Comparison of ENCODE assay signal across 8 mouse cellular contexts in the genomic region with DNA sequence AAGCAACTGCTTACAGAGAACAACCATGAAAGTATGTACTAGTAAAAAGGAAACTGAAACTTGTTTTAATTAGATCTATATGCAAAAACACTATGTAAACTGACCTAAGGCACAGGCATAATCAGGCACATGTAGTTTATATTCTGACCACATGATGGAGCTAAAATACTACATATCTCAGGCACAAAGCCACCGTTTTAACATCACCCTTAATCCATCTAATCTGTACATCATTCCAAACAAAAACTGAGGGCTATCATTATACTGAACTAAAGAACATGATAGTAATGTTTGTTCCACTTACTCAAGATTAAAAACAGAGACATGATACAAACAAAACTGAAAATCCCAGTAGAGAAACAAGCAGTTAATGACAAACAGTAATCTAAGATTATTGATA. TPM values are rescaled to one million over a fixed set of nuclear protein-coding genes. Genes with fewer than 3 reads are reported as not detected.
DNase-seq lines count a peak whose midpoint lies in the region; ATAC-seq lines count a peak whose summit lies in the region.

No protein-coding gene starts in this region.

- WGBS in heart, embryonic 11.5 days (ENCODE audit: insufficient replicate concordance): 16% methylated on average over 1 of the region's 1 CpGs
- WGBS in midbrain, embryonic 11.5 days: 24% methylated on average over 1 of the region's 1 CpGs
- 0% methylated on average over 1 of the region's 1 CpGs for WGBS in midbrain, embryonic 16.5 days

- no peaks in the 10 kb centered on the region; the same call in 1 of the 2 replicates for H3K36me3 ChIP-seq in heart, embryonic 11.5 days (ENCODE audit: control insufficient read depth, insufficient read depth, low read length)
- H3K36me3 ChIP-seq in midbrain, embryonic 11.5 days (ENCODE audit: control insufficient read depth, insufficient read depth, low read length): no peaks in the 10 kb centered on the region; the same call in 1 of the 2 replicates
- peaks cover 2% of the 10 kb centered on the region; the same call in 1 of the 2 replicates for H3K36me3 ChIP-seq in midbrain, embryonic 16.5 days (ENCODE audit: control insufficient read depth, insufficient read depth, low read length)

- H3K4me2 ChIP-seq in heart, embryonic 11.5 days: no peak overlapping the region
- no peak overlapping the region for H3K4me2 ChIP-seq in midbrain, embryonic 11.5 days
- no peak overlapping the region for H3K4me2 ChIP-seq in midbrain, embryonic 16.5 days (ENCODE audit: low read length)

- H3K27me3 ChIP-seq in heart, embryonic 11.5 days (ENCODE audit: control insufficient read depth, insufficient read depth, low read length): no peaks in the 10 kb centered on the region
- H3K27me3 ChIP-seq in midbrain, embryonic 11.5 days (ENCODE audit: control insufficient read depth, insufficient read depth, low read length): no peaks in the 10 kb centered on the region
- H3K27me3 ChIP-seq in midbrain, embryonic 16.5 days (ENCODE audit: control insufficient read depth, insufficient read depth, low read depth, low read length): no peaks in the 10 kb centered on the region

- H3K27ac ChIP-seq in heart, embryonic 11.5 days (ENCODE audit: low read depth, low read length): no peak overlapping the region
- no peak overlapping the region for H3K27ac ChIP-seq in midbrain, embryonic 11.5 days (ENCODE audit: low read depth, low read length)
- H3K27ac ChIP-seq in midbrain, embryonic 16.5 days (ENCODE audit: low read length): no peak overlapping the region

- peak; percentile 11 to 61 for DNase-seq in heart, adult 18-20 months
- DNase-seq in midbrain, embryonic 11.5 days (ENCODE audit: low spot score, missing footprints): peak; percentile 92
- DNase-seq in naive thymus-derived CD4-positive, alpha-beta T cell, adult 2 months (ENCODE audit: low read depth): peak; percentile 85
- no peak for DNase-seq in adrenal gland, postnatal 10 days
- DNase-seq in thymus, postnatal 25 days: no peak

- no peak overlapping the region for H3K9ac ChIP-seq in heart, embryonic 11.5 days (ENCODE audit: low read depth, low read length)
- H3K9ac ChIP-seq in midbrain, embryonic 11.5 days (ENCODE audit: low read length): no peak overlapping the region
- H3K9ac ChIP-seq in midbrain, embryonic 16.5 days (ENCODE audit: low read depth, low read length): no peak overlapping the region

- H3K9me3 ChIP-seq in heart, embryonic 11.5 days (replicated peaks; ENCODE audit: control insufficient read depth, low read length): no peaks in the 10 kb centered on the region
- H3K9me3 ChIP-seq in midbrain, embryonic 11.5 days (ENCODE audit: control insufficient read depth, low read length): no peaks in the 10 kb centered on the region
- no peaks in the 10 kb centered on the region for H3K9me3 ChIP-seq in midbrain, embryonic 16.5 days (replicated peaks; ENCODE audit: control insufficient read depth, low read length, poor library complexity, severe bottlenecking)

- no peak for ATAC-seq in heart, embryonic 11.5 days (replicated peaks; ENCODE audit: insufficient number of reproducible peaks, low FRiP score, low TSS enrichment)
- no peak for ATAC-seq in midbrain, embryonic 11.5 days (ENCODE audit: low FRiP score)
- no peak for ATAC-seq in midbrain, embryonic 16.5 days
- ATAC-seq in erythroid progenitor cell, adult 5-6 weeks (replicated peaks; ENCODE audit: low FRiP score, poor library complexity, severe bottlenecking): peak; percentile 74

- H3K4me1 ChIP-seq in heart, embryonic 11.5 days (ENCODE audit: control insufficient read depth, insufficient read depth, low read length): peaks cover 4% of the 10 kb centered on the region; the same call in 1 of the 2 replicates
- no peaks in the 10 kb centered on the region for H3K4me1 ChIP-seq in midbrain, embryonic 11.5 days (ENCODE audit: control insufficient read depth, insufficient read depth, low read length)
- H3K4me1 ChIP-seq in midbrain, embryonic 16.5 days (ENCODE audit: control insufficient read depth, insufficient read depth, low read length): peaks cover 3% of the 10 kb centered on the region; the same call in 1 of the 2 replicates

- H3K4me3 ChIP-seq in heart, embryonic 11.5 days (ENCODE audit: low read depth, low read length): no peak overlapping the region
- H3K4me3 ChIP-seq in midbrain, embryonic 11.5 days (ENCODE audit: low read depth, low read length): no peak overlapping the region
- no peak overlapping the region for H3K4me3 ChIP-seq in midbrain, embryonic 16.5 days (ENCODE audit: low read depth, low read length)

RNA-seq across cellular contexts. Expression of gene Gpbp1, which starts 28.5 kb away (rescaled TPM):
- total RNA-seq in heart, adult 18-20 months (2021): 10 to 100 TPM; 49.8 to 58.4 TPM
- 63.6 and 71.4 TPM in 2 replicates for polyA plus RNA-seq in heart, embryonic 11.5 days (2014; fragmentation: Nextera tagmentation; extraction: Ambion mirVana)
- polyA plus RNA-seq in midbrain, embryonic 11.5 days (2014; fragmentation: Nextera tagmentation; extraction: Ambion mirVana): 153 and 159 TPM in 2 replicates
- 93.6 and 99.2 TPM in 2 replicates for polyA plus RNA-seq in midbrain, embryonic 16.5 days (2015; fragmentation: Nextera tagmentation; extraction: Ambion mirVana)
- 108 and 133 TPM in 2 replicates for total RNA-seq in erythroid progenitor cell, adult 5-6 weeks (2015; ENCODE audit: low replicate concordance)
- 164 and 201 TPM in 2 replicates for total RNA-seq in erythroid progenitor cell, adult 5-6 weeks (2017; ENCODE audit: low replicate concordance)
- 10 to 100 TPM; 68.7 to 69.8 TPM for total RNA-seq in adrenal gland, postnatal 10 days (2021)

Comparison
In these comparisons a context has a peak if more than half of its experiments do, and no peak if none do; other contexts are left out.
1. DNase-seq: peak in heart, adult 18-20 months (2 of 2), midbrain, embryonic 11.5 days (single experiment) and naive thymus-derived CD4-positive, alpha-beta T cell, adult 2 months (single experiment); none in adrenal gland, postnatal 10 days (single experiment) and thymus, postnatal 25 days (single experiment).